Mouse (Mus musculus): ENCODE measurements around the gene Stmn3. TPM values are rescaled to one million over a fixed set of nuclear protein-coding genes. Genes with fewer than 3 reads are reported as not detected.

Gene Stmn3
- polyA plus RNA-seq, 1 experiment from 2014 or later: 0.91 TPM

DNA sequence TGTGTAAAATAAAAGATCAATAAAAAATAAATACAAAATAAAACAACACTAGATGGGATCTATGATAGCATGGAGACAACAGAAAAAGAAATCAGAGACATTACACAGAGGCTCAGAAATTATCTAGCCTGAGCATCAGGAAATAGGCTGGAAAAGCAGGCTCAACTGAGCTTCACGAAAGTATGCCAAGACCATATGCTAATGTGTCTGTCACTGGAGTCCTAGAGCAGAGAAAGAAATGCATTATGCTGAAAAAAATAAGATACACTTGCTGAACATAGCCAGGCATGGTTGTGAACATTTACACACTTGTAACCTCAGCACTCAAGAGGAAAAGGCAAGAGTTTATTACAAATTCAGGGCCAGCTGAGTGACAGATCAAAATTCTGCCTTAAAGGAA, 34.3 kb downstream of the Stmn3 start:
- no peak overlapping the region for H3K4me3 ChIP-seq (replicated peaks)
- 62% methylated on average over 1 of the region's 1 CpGs for WGBS (ENCODE audit: insufficient replicate concordance)
- H3K36me3 ChIP-seq: peaks cover 64% of the 10 kb centered on the region
- no peak overlapping the region for H3K9ac ChIP-seq
- H3K4me2 ChIP-seq: no peak overlapping the region
- peaks cover 38% of the 10 kb centered on the region for H3K4me1 ChIP-seq (replicated peaks)
- H3K27me3 ChIP-seq: no peaks in the 10 kb centered on the region
- no peak overlapping the region for H3K27ac ChIP-seq
- ATAC-seq (ENCODE audit: low read depth) (no peak), DNase-seq (no peak)
- no peaks in the 10 kb centered on the region for H3K9me3 ChIP-seq (replicated peaks)

DNA sequence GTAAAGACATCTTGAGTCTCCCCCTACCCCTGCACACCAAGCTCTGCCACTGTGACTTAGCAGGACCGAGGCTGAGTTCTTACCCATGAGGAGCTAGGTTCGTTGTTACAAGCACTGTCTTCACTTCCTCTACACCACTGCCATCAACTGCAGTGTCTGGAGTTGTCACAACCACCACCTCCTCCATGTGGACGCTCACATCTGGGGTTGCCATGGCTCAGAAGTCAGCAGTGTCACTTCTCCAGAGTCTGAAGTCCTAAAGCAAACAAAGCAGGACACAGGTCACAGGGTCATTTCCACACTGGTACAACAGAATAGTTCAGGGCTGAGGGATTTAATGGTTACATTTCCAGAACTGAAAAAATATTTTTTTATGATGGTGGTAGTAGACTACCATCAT, 36.4 kb downstream of the Stmn3 start:
- H3K36me3 ChIP-seq: peaks cover 69% of the 10 kb centered on the region
- 70% methylated on average over 3 of the region's 3 CpGs for WGBS (ENCODE audit: insufficient replicate concordance)
- peak; percentile 57 for ATAC-seq (ENCODE audit: low read depth)

DNA sequence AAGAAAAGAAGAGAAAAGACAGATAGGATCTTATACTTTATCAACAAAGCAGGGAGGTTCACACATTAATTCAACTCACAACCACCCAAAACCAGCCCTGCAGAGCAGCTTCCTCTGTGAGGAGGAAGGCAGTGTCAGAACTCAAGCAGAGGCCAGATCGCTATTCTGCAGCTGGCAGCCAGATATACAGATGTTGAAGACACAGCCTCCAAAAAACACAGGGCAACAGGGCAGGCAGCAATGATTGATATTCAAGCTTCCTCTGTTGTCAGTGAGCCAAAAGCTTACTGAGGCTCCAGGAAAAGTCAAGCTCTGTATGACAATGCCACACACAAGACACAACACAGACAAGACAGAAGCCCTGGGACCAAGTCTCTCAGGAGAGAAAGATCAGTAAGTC, 37.5 kb downstream of the Stmn3 start:
- Histone ChIP-seq H3K4me3 (replicated peaks) (no peak overlapping the region), H3K4me1 (replicated peaks) (peaks cover 18% of the 10 kb centered on the region), H3K27ac (no peak overlapping the region), H3K4me2 (no peak overlapping the region), H3K27me3 (no peaks in the 10 kb centered on the region), H3K9me3 (replicated peaks) (no peaks in the 10 kb centered on the region), H3K36me3 (peaks cover 63% of the 10 kb centered on the region), H3K9ac (no peak overlapping the region)
- DNase-seq: no peak
- WGBS (ENCODE audit: insufficient replicate concordance): 70% methylated on average over 1 of the region's 1 CpGs
- ATAC-seq (ENCODE audit: low read depth): 0 out of 2 replicates have a peak, but pooled peaks have one; percentile 18

More for the DNA sequence above, 36.4 kb downstream of the Stmn3 start:
- H3K27ac ChIP-seq: peak overlapping the region; percentile 11; the same call in 1 of the 2 replicates
- no peak overlapping the region for H3K4me3 ChIP-seq (replicated peaks)
- no peak for DNase-seq
- H3K27me3 ChIP-seq: no peaks in the 10 kb centered on the region
- no peak overlapping the region for H3K9ac ChIP-seq
- peaks cover 27% of the 10 kb centered on the region for H3K4me1 ChIP-seq (replicated peaks)
- no peak overlapping the region for H3K4me2 ChIP-seq
- no peaks in the 10 kb centered on the region for H3K9me3 ChIP-seq (replicated peaks)

DNA sequence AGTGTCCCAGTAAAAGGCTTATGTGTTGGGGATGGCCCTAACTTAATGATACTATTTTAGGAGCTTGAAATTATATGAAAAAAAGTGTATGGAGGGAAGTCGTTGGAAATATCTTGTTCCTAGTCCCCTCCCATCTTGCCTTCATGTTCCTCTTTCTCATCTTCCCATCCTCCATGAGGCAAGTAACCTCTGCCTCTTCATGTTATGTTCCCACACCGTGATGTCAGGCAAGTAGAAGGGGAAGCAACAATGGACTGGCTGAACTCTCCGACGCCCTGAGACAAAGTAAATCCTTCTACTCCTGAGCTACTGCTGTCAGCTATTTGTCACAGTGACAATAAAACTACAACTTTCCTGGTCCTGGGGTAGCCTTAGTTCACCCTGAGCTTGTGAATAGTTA, 39.7 kb downstream of the Stmn3 start:
- Histone ChIP-seq H3K4me1 (replicated peaks) (peaks cover 18% of the 10 kb centered on the region), H3K4me3 (replicated peaks) (no peak overlapping the region), H3K27ac (no peak overlapping the region), H3K9me3 (replicated peaks) (no peaks in the 10 kb centered on the region), H3K27me3 (no peaks in the 10 kb centered on the region), H3K36me3 (peaks cover 79% of the 10 kb centered on the region), H3K4me2 (no peak overlapping the region), H3K9ac (no peak overlapping the region)
- ATAC-seq (ENCODE audit: low read depth) (no peak), DNase-seq (no peak)
- 70% methylated on average over 4 of the region's 4 CpGs for WGBS (ENCODE audit: insufficient replicate concordance)

DNA sequence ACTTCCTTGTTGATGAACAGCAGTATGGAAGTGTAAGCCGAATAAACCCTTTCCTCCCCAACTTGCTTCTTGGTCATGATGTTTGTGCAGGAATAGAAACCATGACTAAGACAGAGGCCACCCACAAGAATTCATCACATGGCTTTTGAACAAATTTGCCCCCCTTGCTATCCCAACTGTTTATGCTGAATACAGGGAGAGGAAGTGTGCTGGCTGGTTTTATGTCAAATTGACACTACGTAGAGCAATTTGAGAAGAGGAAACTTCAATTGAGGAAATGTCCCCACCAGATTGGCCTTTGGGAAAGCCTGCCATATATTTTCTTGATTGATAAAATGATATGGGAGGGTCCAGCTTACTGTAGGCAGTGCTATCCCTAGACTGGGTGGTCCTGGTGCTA, 40.5 kb downstream of the Stmn3 start:
- Histone ChIP-seq H3K4me2 (no peak overlapping the region), H3K9ac (no peak overlapping the region), H3K9me3 (replicated peaks) (no peaks in the 10 kb centered on the region), H3K36me3 (peaks cover 79% of the 10 kb centered on the region), H3K27ac (no peak overlapping the region), H3K4me3 (replicated peaks) (no peak overlapping the region), H3K27me3 (no peaks in the 10 kb centered on the region), H3K4me1 (replicated peaks) (peaks cover 18% of the 10 kb centered on the region)
- 85% methylated on average over 2 of the region's 2 CpGs for WGBS (ENCODE audit: insufficient replicate concordance)
- DNase-seq: no peak
- ATAC-seq (ENCODE audit: low read depth): no peak

DNA sequence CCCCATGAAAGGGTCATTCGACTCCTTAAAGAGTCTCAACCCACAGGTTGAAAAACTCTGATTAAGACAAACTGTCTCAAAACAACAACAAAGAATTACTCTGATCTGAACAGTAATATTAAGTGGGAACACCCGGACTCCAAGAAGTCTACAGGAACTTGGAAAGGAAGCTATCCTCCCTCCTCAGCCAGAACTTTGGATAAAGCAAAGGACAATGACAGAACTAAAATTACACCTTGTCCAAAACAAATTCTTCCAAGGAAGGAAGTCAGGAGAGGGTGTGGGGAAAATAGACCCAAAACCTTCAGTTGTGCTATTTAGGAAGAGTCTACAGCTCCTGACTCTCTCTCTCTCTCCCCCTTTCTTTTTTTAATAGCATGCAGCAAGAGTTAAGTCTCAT, 42.2 kb downstream of the Stmn3 start:
- peaks cover 4% of the 10 kb centered on the region for H3K4me1 ChIP-seq (replicated peaks)
- H3K27ac ChIP-seq: no peak overlapping the region
- ATAC-seq (ENCODE audit: low read depth) (no peak), DNase-seq (no peak)
- H3K36me3 ChIP-seq: peaks cover 81% of the 10 kb centered on the region
- 78% methylated on average over 2 of the region's 2 CpGs for WGBS (ENCODE audit: insufficient replicate concordance)
- no peaks in the 10 kb centered on the region for H3K9me3 ChIP-seq (replicated peaks)
- no peaks in the 10 kb centered on the region for H3K27me3 ChIP-seq
- no peak overlapping the region for H3K4me3 ChIP-seq (replicated peaks)
- no peak overlapping the region for H3K9ac ChIP-seq
- H3K4me2 ChIP-seq: no peak overlapping the region

DNA sequence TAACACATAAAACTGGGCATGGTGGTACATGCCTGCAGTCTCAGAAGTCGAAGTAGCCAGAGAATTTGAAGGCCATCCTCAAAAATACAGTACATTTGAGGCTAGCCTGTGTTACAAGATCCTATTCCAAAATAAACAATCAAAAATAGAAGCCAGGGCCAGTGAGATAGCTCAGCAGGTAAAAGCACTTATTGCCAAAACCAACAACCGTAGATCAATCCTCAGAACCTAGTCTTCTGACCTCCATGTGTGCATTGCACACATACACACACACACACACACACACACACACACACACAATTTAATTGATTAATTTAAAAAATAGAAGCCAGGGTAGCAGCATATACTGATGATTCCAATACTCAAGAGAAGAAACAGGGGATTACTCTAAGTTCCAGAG, 47.5 kb downstream of the Stmn3 start:
- Histone ChIP-seq H3K27me3 (no peaks in the 10 kb centered on the region), H3K9ac (no peak overlapping the region), H3K4me1 (replicated peaks) (no peaks in the 10 kb centered on the region), H3K4me2 (no peak overlapping the region), H3K27ac (no peak overlapping the region), H3K9me3 (replicated peaks) (no peaks in the 10 kb centered on the region), H3K4me3 (replicated peaks) (no peak overlapping the region), H3K36me3 (peaks cover 89% of the 10 kb centered on the region)
- WGBS (ENCODE audit: insufficient replicate concordance): 84% methylated on average over 2 of the region's 2 CpGs
- ATAC-seq (ENCODE audit: low read depth) (no peak), DNase-seq (no peak)

Other genes with a start within 250 kb of the Stmn3 start
- gene Kcnq2, start 179.2 kb downstream of the Stmn3 start, polyA plus RNA-seq (2015; fragmentation: Nextera tagmentation; extraction: Ambion mirVana): 0.16 and 0.20 TPM in 2 replicates
- gene Eef1a2, start 157.5 kb downstream of the Stmn3 start, polyA plus RNA-seq (2015; fragmentation: Nextera tagmentation; extraction: Ambion mirVana): not detected in 2 replicates
- gene Ppdpf, start 127.3 kb downstream of the Stmn3 start, polyA plus RNA-seq (2015; fragmentation: Nextera tagmentation; extraction: Ambion mirVana): 92.8 and 101 TPM in 2 replicates
- 0.02 and 0.03 TPM in 2 replicates for gene Ptk6, start 111.7 kb downstream of the Stmn3 start, polyA plus RNA-seq (2015; fragmentation: Nextera tagmentation; extraction: Ambion mirVana)
- gene Srms, start 101.3 kb downstream of the Stmn3 start, polyA plus RNA-seq (2015; fragmentation: Nextera tagmentation; extraction: Ambion mirVana): 0.08 and 0.12 TPM in 2 replicates
- gene Fndc11, start 94.5 kb downstream of the Stmn3 start, polyA plus RNA-seq (2015; fragmentation: Nextera tagmentation; extraction: Ambion mirVana): 0.15 TPM in 1 of 2 replicates, not detected in the other
- gene Helz2, start 72.5 kb downstream of the Stmn3 start, polyA plus RNA-seq (2015; fragmentation: Nextera tagmentation; extraction: Ambion mirVana): 1.3 and 1.5 TPM in 2 replicates
- 8.1 and 9.3 TPM in 2 replicates for gene Gmeb2, start 26.5 kb downstream of the Stmn3 start, polyA plus RNA-seq (2015; fragmentation: Nextera tagmentation; extraction: Ambion mirVana)
- 24.5 and 26.2 TPM in 2 replicates for gene Rtel1, start 5.2 kb upstream of the Stmn3 start, polyA plus RNA-seq (2015; fragmentation: Nextera tagmentation; extraction: Ambion mirVana)
- gene Zgpat, start 50.4 kb upstream of the Stmn3 start, polyA plus RNA-seq (2015; fragmentation: Nextera tagmentation; extraction: Ambion mirVana): 12.3 and 13.8 TPM in 2 replicates
- gene Arfrp1, start 50.9 kb upstream of the Stmn3 start, polyA plus RNA-seq (2015; fragmentation: Nextera tagmentation; extraction: Ambion mirVana): 26.6 and 27.8 TPM in 2 replicates
- 5.1 and 6.0 TPM in 2 replicates for gene Lime1, start 65.6 kb upstream of the Stmn3 start, polyA plus RNA-seq (2015; fragmentation: Nextera tagmentation; extraction: Ambion mirVana)
- gene Zbtb46, start 144.9 kb upstream of the Stmn3 start, polyA plus RNA-seq (2015; fragmentation: Nextera tagmentation; extraction: Ambion mirVana): 10.2 and 10.7 TPM in 2 replicates
- gene Abhd16b, start 178.7 kb upstream of the Stmn3 start, polyA plus RNA-seq (2015; fragmentation: Nextera tagmentation; extraction: Ambion mirVana): 0.06 TPM in 2 replicates
- 83.0 and 87.8 TPM in 2 replicates for gene Tpd52l2, start 182.6 kb upstream of the Stmn3 start, polyA plus RNA-seq (2015; fragmentation: Nextera tagmentation; extraction: Ambion mirVana)
- 29.6 and 35.7 TPM in 2 replicates for gene Dnajc5, start 206.0 kb upstream of the Stmn3 start, polyA plus RNA-seq (2015; fragmentation: Nextera tagmentation; extraction: Ambion mirVana)